Mouse (Mus musculus) frontal cortex, postnatal 14 days (tissue): Measurements from ENCODE around the gene Trhr2.

Experiments used
- DNase-seq, 2 experiments: peaks; one replicate each; pipeline ENCODE4 v3.0.0; 2022; ENCODE audit warnings: low spot score in 2 of 2

The Trhr2 gene

GRCm38 (mm10) chr8:122307836-122308235 is 52.7 kb downstream of the Trhr2 start:
- DNase-seq, result no peak
